Mouse (Mus musculus): ENCODE measurements at regions not wholly inside any gene's neighbourhood (a gene's known extent, or its start where the extent isn't known, plus 50 kb on each side); places are given as distances from the start of the nearest gene placed in this dataset.

- no peaks in the 10 kb centered on the region for H3K36me3 ChIP-seq
- ATAC-seq (ENCODE audit: extremely low read depth, insufficient number of reproducible peaks, low FRiP score, low TSS enrichment), result no peak
- WGBS, result 69% methylated on average over 1 of the region's 1 CpGs
Measured at GRCm38 (mm10) chr15:42370044-42370443, 2235.9 kb downstream of the 9330182O14Rik start.

GRCm38 (mm10) chr15:42372704-42373286 is 2238.6 kb downstream of the 9330182O14Rik start:
- Histone ChIP-seq H3K27ac (replicated peaks) (no peak overlapping the region), H3K4me3 (no peak overlapping the region), H3K36me3 (no peaks in the 10 kb centered on the region), H3K4me1 (peaks cover 3% of the 10 kb centered on the region; the same call in 1 of the 2 replicates), H3K9me3 (no peaks in the 10 kb centered on the region), H3K9ac (no peak overlapping the region), H3K4me2 (no peak overlapping the region), H3K27me3 (replicated peaks) (no peaks in the 10 kb centered on the region)
- WGBS, result 82% methylated on average over 2 of the region's 2 CpGs
- ATAC-seq (ENCODE audit: extremely low read depth, insufficient number of reproducible peaks, low FRiP score, low TSS enrichment), result no peak

More at GRCm38 (mm10) chr15:42370044-42370443, 2235.9 kb downstream of the 9330182O14Rik start:
- no peak overlapping the region for H3K4me3 ChIP-seq
- H3K9ac ChIP-seq, result no peak overlapping the region
- H3K4me1 ChIP-seq, result peaks cover 3% of the 10 kb centered on the region; the same call in 1 of the 2 replicates
- H3K9me3 ChIP-seq, result no peaks in the 10 kb centered on the region
- H3K4me2 ChIP-seq, result no peak overlapping the region
- H3K27ac ChIP-seq (replicated peaks), result no peak overlapping the region
- no peaks in the 10 kb centered on the region for H3K27me3 ChIP-seq (replicated peaks)
